ENCODE assay signal across 18 mouse cellular contexts in the genomic region with DNA sequence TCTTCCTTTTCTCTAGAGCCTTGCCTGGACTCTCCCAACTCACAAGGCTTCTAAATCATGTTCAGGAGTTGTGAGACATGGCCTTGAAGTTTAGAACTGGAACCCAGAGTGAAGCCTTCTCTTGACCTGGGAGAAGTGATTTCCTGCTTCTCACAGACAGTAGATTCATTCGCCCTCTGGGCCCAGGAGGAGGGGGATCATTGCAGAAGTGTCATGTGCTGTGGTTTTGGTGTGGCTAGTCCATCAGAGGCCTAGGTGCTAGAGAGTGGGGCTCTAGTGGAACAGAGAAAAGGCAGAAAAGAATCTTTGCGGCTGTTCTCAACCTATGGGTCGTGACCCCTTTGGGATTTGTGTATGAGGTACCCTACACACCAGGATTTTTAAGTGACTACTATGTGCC.
"Had no signal": no experiment of that assay in that cellular context is flagged by ENCODE, and none has a peak within 500 bp of the region (broad histone marks: within the 10 kb centered on the region; RNA-seq: fewer than 3 reads in every experiment).

No protein-coding gene starts in this region.

- H3K9me3 ChIP-seq: megakaryocyte, embryonic 14.5 days; midbrain, embryonic 13.5 days; midbrain, embryonic 15.5 days; neural tube, embryonic 12.5 days had no signal

- H3K4me2 ChIP-seq: lung, embryonic 14.5 days; midbrain, embryonic 11.5 days; midbrain, embryonic 13.5 days; midbrain, embryonic 15.5 days; neural tube, embryonic 12.5 days had no signal

- H3K4me1 ChIP-seq: megakaryocyte, embryonic 14.5 days; midbrain, embryonic 13.5 days; neural tube, embryonic 12.5 days had no signal

- H3K27ac ChIP-seq: liver, embryonic 14.5 days; midbrain, embryonic 13.5 days; midbrain, embryonic 15.5 days; neural tube, embryonic 12.5 days had no signal

- ATAC-seq: midbrain, embryonic 13.5 days; midbrain, embryonic 15.5 days had no signal

- DNase-seq: lung, adult 18-20 months; lung, embryonic 14.5 days; lung, postnatal 10 days; lung, postnatal 4 days; retina, postnatal 1 day; right cerebral cortex, adult 18-20 months; right cerebral cortex, postnatal 25 days; right cerebral cortex, postnatal 4 days; spleen, adult 18-20 months; thymus, adult 18-20 months; thymus, postnatal 14 days; thymus, postnatal 36 days had no signal

- H3K36me3 ChIP-seq: midbrain, embryonic 13.5 days; midbrain, embryonic 15.5 days; neural tube, embryonic 12.5 days had no signal

- H3K4me3 ChIP-seq: megakaryocyte, embryonic 14.5 days; midbrain, embryonic 13.5 days; midbrain, embryonic 15.5 days; neural tube, embryonic 12.5 days had no signal

- H3K27me3 ChIP-seq: midbrain, embryonic 13.5 days; midbrain, embryonic 15.5 days; neural tube, embryonic 12.5 days had no signal

- H3K9ac ChIP-seq: liver, embryonic 14.5 days; lung, embryonic 14.5 days; midbrain, embryonic 13.5 days; midbrain, embryonic 15.5 days; neural tube, embryonic 12.5 days had no signal
